Mouse (Mus musculus) limb, embryonic 11.5 days (tissue): Measurements from ENCODE around the gene Wdr25. TPM values are rescaled to one million over a fixed set of nuclear protein-coding genes. Genes with fewer than 3 reads are reported as not detected.

Experiments used
- ATAC-seq: fragments of 200-750 bp; cut with Nextera tagmentation; 2 replicates; pipeline ENCODE4 v1.8.0; 2017; ENCODE audit warnings: low read depth; ENCODE audit not compliant: insufficient number of reproducible peaks, low FRiP score, low TSS enrichment
- DNase-seq: peaks from one replicate; pipeline ENCODE4 v3.0.0-alpha.2; 2015; ENCODE audit warnings: low spot score
- H3K27ac ChIP-seq: fragments of 300-500 bp; sonication (generic); replicated peaks from 2 replicates; pipeline ENCODE4 v1.5.1; 2014; ENCODE audit warnings: low read depth, mild to moderate bottlenecking, low read length
- H3K27me3 ChIP-seq: fragments of 300-500 bp; sonication (generic); 2 replicates; pipeline ENCODE4 v1.6.1; 2014; ENCODE audit warnings: mild to moderate bottlenecking, low read length, mixed read lengths; ENCODE audit not compliant: control insufficient read depth, insufficient read depth
- H3K36me3 ChIP-seq: fragments of 300-500 bp; sonication (generic); 2 replicates; pipeline ENCODE4 v1.6.1; 2014; ENCODE audit warnings: mild to moderate bottlenecking, low read length, moderate library complexity, mixed read lengths; ENCODE audit not compliant: control insufficient read depth, insufficient read depth
- H3K4me1 ChIP-seq: fragments of 300-500 bp; sonication (generic); 2 replicates; pipeline ENCODE4 v1.6.1; 2014; ENCODE audit warnings: low read length, mixed read lengths; ENCODE audit not compliant: control insufficient read depth, insufficient read depth
- H3K4me2 ChIP-seq: fragments of 300-500 bp; sonication (generic); 2 replicates; pipeline ENCODE4 v1.6.1; 2014; ENCODE audit warnings: low read depth, mild to moderate bottlenecking, moderate library complexity; ENCODE audit not compliant: severe bottlenecking
- H3K4me3 ChIP-seq: fragments of 300-500 bp; sonication (generic); 2 replicates; pipeline ENCODE4 v1.5.1; 2014; ENCODE audit warnings: low read depth, low read length
- H3K9ac ChIP-seq: fragments of 300-500 bp; sonication (generic); 2 replicates; pipeline ENCODE4 v1.6.1; 2014; ENCODE audit warnings: mild to moderate bottlenecking, low read length
- H3K9me3 ChIP-seq: fragments of 300-500 bp; sonication (generic); 2 replicates; pipeline ENCODE4 v1.6.1; 2016; ENCODE audit warnings: low read length; ENCODE audit not compliant: control insufficient read depth
- WGBS: fragments of 180-500 bp; shearing (Covaris S2); extraction: QIAGEN DNeasy Blood & Tissue Kit; methylation state at CpG from one replicate; pipeline ENCODE4 v1.1.7; 2014; 5-methylcytosine and 5-hydroxymethylcytosine counted together
- polyA plus RNA-seq: library from polyadenylated mRNA; unstranded; fragments of >200 nt; fragmentation: Nextera tagmentation; extraction: Ambion mirVana; gene quantifications from 2 replicates; pipeline ENCODE4 v1.2.1, GENCODE M21; 2014

The Wdr25 gene
- polyA plus RNA-seq, 1 experiment from 2014 or later: 4.9 TPM

DNA sequence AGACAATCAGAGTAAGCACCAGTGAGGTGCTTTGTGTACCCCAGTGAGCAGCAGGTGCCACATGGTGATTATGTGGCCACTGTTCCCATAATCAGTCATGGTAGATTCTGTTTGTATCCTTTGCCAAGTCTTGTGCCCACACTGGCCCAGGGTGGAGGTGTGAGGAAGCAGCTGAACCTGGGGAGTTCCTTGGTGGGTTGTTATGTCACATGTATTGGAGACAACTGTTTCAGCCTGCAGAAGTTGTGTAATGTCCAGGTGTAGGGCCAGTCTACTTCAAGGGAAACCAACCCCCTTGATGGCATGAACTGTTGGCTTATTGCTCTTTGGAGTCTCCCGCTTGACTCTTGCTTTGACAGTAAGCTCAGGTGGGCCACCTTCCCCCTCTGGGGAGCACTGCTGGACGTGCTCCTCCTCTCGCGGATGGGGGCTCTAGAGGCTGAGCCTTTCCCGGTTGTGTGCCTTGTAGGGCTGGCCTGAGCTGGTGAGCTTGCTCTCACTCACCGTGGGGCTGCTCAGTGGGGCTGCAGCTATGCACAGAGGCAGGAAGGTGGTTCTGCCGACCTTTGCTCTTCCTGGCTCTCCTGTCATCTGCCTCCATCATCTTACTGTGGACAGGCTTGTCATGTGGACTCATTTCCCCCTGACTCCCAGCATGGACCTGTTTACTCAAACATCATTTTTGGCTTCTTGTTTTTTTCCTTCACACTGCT, 38.1 kb downstream of the Wdr25 start:
- Histone ChIP-seq H3K27me3 (no peaks in the 10 kb centered on the region), H3K27ac (no peak overlapping the region), H3K36me3 (no peaks in the 10 kb centered on the region), H3K4me1 (no peaks in the 10 kb centered on the region), H3K4me2 (no peak overlapping the region), H3K9ac (no peak overlapping the region), H3K4me3 (no peak overlapping the region), H3K9me3 (no peaks in the 10 kb centered on the region)
- ATAC-seq (no peak), DNase-seq (no peak)
- 64% methylated on average over 7 of the region's 7 CpGs for WGBS

DNA sequence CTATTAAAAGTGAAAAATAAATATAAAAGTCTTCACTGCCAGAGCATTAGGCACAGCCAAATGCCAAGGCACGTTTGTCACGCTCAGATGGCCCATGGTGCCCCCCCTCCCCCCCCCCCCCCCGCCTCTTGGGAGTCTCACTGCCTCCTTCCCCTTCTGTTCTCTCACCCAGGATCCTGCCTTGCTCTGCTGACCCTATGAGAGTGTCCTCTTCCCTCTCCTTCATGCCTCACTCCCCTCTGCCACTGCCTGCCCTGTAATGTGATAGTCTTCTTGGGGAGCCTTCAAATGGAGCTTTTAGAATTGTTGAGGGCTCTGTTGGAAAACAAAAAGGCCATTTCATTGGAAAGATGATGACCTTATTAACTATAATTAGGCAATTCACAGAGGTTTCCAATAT, 38.7 kb downstream of the Wdr25 start:
- H3K9ac ChIP-seq: no peak overlapping the region
- H3K4me3 ChIP-seq: no peak overlapping the region
- no peak overlapping the region for H3K4me2 ChIP-seq
- no peaks in the 10 kb centered on the region for H3K27me3 ChIP-seq
- WGBS: 56% methylated on average over 3 of the region's 3 CpGs
- DNase-seq (no peak), ATAC-seq (no peak)
- no peaks in the 10 kb centered on the region for H3K9me3 ChIP-seq
- H3K4me1 ChIP-seq: no peaks in the 10 kb centered on the region
- H3K36me3 ChIP-seq: no peaks in the 10 kb centered on the region
- H3K27ac ChIP-seq: no peak overlapping the region

DNA sequence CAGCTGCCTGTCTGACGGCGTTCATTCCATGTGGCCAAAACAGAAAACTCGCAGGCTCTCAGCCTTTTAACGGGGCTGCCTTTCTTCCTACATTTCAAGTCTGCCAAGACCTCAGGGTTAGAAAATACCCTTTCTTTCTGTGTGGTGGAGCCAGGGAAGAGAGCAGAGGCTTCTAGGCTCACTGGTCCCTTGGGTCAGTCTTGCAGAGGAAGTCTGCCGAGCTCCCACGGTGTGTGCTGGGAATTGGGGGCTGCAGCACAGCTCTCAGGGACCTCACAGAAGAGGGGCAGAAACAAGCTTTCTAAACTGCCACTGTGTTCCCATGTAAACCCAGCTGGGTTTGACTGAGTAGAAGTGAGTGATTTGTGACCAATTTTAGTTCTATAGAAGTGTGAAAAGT, 40.8 kb downstream of the Wdr25 start:
- WGBS: 79% methylated on average over 6 of the region's 6 CpGs
- no peak overlapping the region for H3K4me2 ChIP-seq
- no peak overlapping the region; the same call in 1 of the 2 replicates for H3K27ac ChIP-seq

DNA sequence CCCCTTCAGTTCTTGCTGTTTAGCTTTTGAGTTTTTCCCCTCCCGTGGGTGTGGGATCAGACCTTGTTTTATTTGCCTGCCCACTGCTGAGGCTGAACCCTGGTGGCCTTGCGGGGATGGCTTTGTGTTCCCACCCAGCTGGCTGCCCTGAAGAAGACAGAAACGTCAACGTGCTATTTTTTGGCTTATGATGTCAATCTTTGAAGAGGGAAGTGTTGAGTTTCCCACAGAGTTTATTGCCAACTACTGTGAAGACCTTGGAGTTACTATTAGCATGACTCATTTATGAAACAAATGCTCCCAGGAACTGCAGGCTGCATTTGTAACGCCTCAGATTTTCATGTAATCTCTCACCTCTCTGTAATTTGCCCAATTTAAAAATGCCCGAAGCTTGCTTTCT, 43.4 kb downstream of the Wdr25 start:
- no peak overlapping the region for H3K9ac ChIP-seq
- no peaks in the 10 kb centered on the region for H3K36me3 ChIP-seq
- no peak for ATAC-seq
- no peak for DNase-seq
- 53% methylated on average over 6 of the region's 6 CpGs for WGBS
- no peaks in the 10 kb centered on the region for H3K9me3 ChIP-seq
- no peak overlapping the region for H3K4me2 ChIP-seq
- no peak overlapping the region for H3K27ac ChIP-seq
- H3K27me3 ChIP-seq: no peaks in the 10 kb centered on the region
- H3K4me1 ChIP-seq: no peaks in the 10 kb centered on the region
- no peak overlapping the region for H3K4me3 ChIP-seq

More for the DNA sequence above, 40.8 kb downstream of the Wdr25 start:
- no peak for DNase-seq
- Histone ChIP-seq H3K36me3 (no peaks in the 10 kb centered on the region), H3K4me3 (no peak overlapping the region), H3K4me1 (no peaks in the 10 kb centered on the region), H3K9ac (no peak overlapping the region), H3K27me3 (no peaks in the 10 kb centered on the region), H3K9me3 (no peaks in the 10 kb centered on the region)
- ATAC-seq: no peak

DNA sequence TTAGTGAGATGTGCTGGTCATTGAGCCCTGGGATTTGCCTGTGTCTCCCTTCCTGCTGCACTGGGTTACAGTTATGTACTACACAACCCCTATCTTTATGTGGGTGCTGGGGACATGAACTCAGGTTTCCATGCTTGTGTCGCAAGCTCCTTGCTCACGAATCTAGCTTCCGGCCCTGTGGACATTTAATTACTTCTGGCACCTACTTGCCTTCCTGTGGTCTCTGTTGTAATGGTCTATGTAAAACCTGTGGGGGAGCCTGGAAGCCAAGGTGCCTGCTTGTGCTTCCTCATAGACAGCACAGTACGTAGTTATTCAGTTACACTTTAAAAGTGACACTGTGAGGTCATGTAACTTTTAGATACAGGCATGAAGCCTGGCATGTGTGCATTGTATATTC, 44.1 kb downstream of the Wdr25 start:
- DNase-seq: no peak
- 82% methylated on average over 4 of the region's 4 CpGs for WGBS
- Histone ChIP-seq H3K9me3 (no peaks in the 10 kb centered on the region), H3K27me3 (no peaks in the 10 kb centered on the region), H3K36me3 (no peaks in the 10 kb centered on the region), H3K9ac (no peak overlapping the region), H3K27ac (no peak overlapping the region), H3K4me3 (no peak overlapping the region), H3K4me1 (no peaks in the 10 kb centered on the region), H3K4me2 (no peak overlapping the region)
- ATAC-seq: no peak

DNA sequence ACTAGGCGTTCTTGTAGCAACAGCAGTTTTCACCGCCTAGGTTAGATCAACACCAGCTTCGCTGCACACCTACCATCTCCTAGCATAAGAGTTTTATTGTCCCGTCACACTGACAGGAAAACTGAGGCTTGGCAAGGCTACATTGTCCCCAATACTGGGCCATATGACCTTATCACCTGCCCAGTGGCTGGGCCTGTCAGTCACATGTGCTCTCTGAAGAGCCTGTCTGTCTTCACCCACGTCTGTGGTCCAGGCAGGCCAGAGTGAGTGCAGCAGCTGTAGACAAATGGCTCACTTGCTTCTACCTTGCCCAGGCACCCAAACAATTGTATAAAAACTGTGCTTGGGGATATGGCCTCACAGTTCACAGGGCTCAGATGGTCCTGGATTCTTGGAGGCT, 45.4 kb downstream of the Wdr25 start:
- no peaks in the 10 kb centered on the region for H3K36me3 ChIP-seq
- H3K27me3 ChIP-seq: no peaks in the 10 kb centered on the region
- DNase-seq (no peak), ATAC-seq (no peak)
- H3K9me3 ChIP-seq: no peaks in the 10 kb centered on the region
- H3K9ac ChIP-seq: no peak overlapping the region
- 84% methylated on average over 5 of the region's 5 CpGs for WGBS
- H3K4me3 ChIP-seq: no peak overlapping the region
- no peak overlapping the region for H3K4me2 ChIP-seq
- H3K27ac ChIP-seq: no peak overlapping the region
- no peaks in the 10 kb centered on the region for H3K4me1 ChIP-seq

DNA sequence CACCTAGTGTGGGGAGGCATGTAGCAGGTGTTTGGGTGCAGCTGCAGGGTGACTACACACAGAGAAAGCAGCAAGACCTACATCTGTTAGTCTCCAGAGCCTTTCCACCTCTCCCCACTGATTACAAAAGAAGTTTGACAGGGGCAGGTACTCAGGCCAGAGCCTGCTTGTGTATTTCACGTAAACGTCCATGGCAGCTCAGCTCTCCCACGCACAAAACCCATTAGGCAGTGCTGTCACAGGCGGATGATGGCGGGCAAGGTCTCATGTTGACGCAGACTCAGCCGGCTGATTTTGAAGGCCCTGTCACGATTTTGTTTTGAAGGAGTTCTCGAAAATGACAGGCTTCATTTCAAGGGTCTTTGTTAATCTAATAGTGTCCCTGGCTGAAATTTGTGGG, 45.9 kb downstream of the Wdr25 start:
- DNase-seq (no peak), ATAC-seq (no peak)
- Histone ChIP-seq H3K27ac (no peak overlapping the region), H3K27me3 (no peaks in the 10 kb centered on the region), H3K9ac (no peak overlapping the region), H3K4me1 (no peaks in the 10 kb centered on the region), H3K9me3 (no peaks in the 10 kb centered on the region), H3K4me2 (no peak overlapping the region), H3K4me3 (no peak overlapping the region), H3K36me3 (no peaks in the 10 kb centered on the region)
- WGBS: 92% methylated on average over 9 of the region's 9 CpGs

DNA sequence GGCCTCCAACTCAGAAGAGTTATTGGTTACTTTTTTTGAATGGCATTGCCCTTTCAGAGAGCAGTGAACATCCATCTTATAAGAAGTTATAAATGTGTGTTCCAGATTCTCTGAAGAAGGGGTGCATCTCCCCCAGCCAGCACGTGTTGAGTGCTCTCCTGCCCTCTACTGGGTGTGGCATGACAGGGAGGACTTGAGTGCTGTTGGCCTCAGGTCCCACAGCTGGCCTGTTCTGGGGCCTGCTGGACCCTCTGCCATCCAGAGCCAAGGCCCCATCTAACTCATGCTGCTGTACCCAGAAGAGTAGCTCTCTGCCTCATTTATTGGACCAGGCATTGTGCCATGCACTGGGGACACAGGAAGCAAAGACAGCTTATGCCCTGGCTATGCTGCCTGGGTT, 46.8 kb downstream of the Wdr25 start:
- Histone ChIP-seq H3K9me3 (no peaks in the 10 kb centered on the region), H3K36me3 (no peaks in the 10 kb centered on the region), H3K4me1 (no peaks in the 10 kb centered on the region), H3K4me3 (no peak overlapping the region), H3K27me3 (no peaks in the 10 kb centered on the region), H3K9ac (no peak overlapping the region), H3K4me2 (no peak overlapping the region), H3K27ac (no peak overlapping the region)
- WGBS: 46% methylated on average over 1 of the region's 1 CpGs
- DNase-seq: no peak
- ATAC-seq: no peak

DNA sequence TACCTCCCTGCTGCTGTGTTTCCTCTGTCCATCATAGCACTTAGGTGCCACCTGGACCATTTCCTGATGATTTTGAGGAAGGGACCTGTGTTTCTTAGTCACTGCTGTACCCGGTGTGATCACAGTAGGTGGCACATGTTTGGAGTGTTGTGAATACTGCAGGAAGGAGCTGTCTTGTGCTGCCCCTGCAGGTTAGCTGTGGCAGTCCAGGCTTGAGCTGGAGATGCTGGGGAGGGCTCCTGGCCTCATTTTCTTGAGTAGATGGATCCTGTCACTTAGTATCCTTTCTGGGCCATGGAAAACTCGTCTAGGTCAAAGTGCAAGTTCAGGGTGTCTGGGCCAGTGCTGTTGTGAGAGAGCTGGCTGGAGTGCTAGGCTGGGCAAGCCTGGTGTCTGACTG, 47.9 kb downstream of the Wdr25 start:
- H3K9me3 ChIP-seq: no peaks in the 10 kb centered on the region
- no peak overlapping the region for H3K4me2 ChIP-seq
- no peak for DNase-seq
- H3K27me3 ChIP-seq: no peaks in the 10 kb centered on the region
- no peak overlapping the region for H3K9ac ChIP-seq
- H3K4me1 ChIP-seq: no peaks in the 10 kb centered on the region
- WGBS: 62% methylated on average over 2 of the region's 2 CpGs
- H3K27ac ChIP-seq: no peak overlapping the region
- no peak overlapping the region for H3K4me3 ChIP-seq
- no peak for ATAC-seq
- H3K36me3 ChIP-seq: no peaks in the 10 kb centered on the region
